Mouse (Mus musculus) hindbrain, embryonic 10.5 days (tissue): ENCODE data around the gene Setmar. TPM values are rescaled to one million over a fixed set of nuclear protein-coding genes. Genes with fewer than 3 reads are reported as not detected.
"Not testable (repeated sequence)": the region's sequence is repeated elsewhere in the genome, so short reads cannot be mapped to it uniquely, and the experiment has no call there.

Experiments used
- DNase-seq: peaks from one replicate; pipeline ENCODE4 v3.0.0-alpha.2; 2017; ENCODE audit warnings: low spot score
- H3K27ac ChIP-seq: fragments of 300-500 bp; sonication (generic); 2 replicates; pipeline ENCODE4 v1.5.1; 2016; ENCODE audit warnings: mild to moderate bottlenecking, moderate library complexity
- H3K27me3 ChIP-seq: fragments of 300-500 bp; sonication (generic); 2 replicates; pipeline ENCODE4 v1.6.1; 2016; ENCODE audit warnings: mild to moderate bottlenecking; ENCODE audit not compliant: poor library complexity, insufficient read depth, severe bottlenecking
- H3K36me3 ChIP-seq: fragments of 300-500 bp; sonication (generic); 2 replicates; pipeline ENCODE4 v1.6.1; 2016; ENCODE audit warnings: mild to moderate bottlenecking, moderate library complexity
- H3K4me1 ChIP-seq: fragments of 300-500 bp; sonication (generic); replicated peaks from 2 replicates; pipeline ENCODE4 v1.6.1; 2016; ENCODE audit warnings: mild to moderate bottlenecking
- H3K4me3 ChIP-seq: fragments of 300-500 bp; sonication (generic); 2 replicates; pipeline ENCODE4 v1.5.1; 2016; ENCODE audit warnings: mild to moderate bottlenecking, moderate library complexity
- H3K9me3 ChIP-seq: fragments of 300-500 bp; sonication (generic); 2 replicates; pipeline ENCODE4 v1.6.1; 2016; ENCODE audit warnings: mild to moderate bottlenecking, moderate library complexity
- WGBS: fragments of 180-500 bp; shearing (Covaris S2); methylation state at CpG from one replicate; pipeline ENCODE4 v1.1.7; 2016; 5-methylcytosine and 5-hydroxymethylcytosine counted together
- polyA plus RNA-seq: library from polyadenylated mRNA; unstranded; fragments of >200 nt; fragmentation: Nextera tagmentation; extraction: Ambion mirVana; gene quantifications from 2 replicates; pipeline ENCODE4 v1.2.1, GENCODE M21; 2016

The Setmar gene
- polyA plus RNA-seq, result 7.6 and 7.7 TPM in 2 replicates

GRCm38 (mm10) chr6:108064918-108065526 is at the start of gene Setmar:
Gene Setmar (plus strand): TSS chr6:108065045.
- H3K27ac ChIP-seq, result peak within 1 kb of the TSS; percentile 90
- peak within 1 kb of the TSS; percentile 61 for H3K4me3 ChIP-seq
- H3K27me3 ChIP-seq, result no peaks in the 10 kb centered on the region
- H3K4me1 ChIP-seq, result peaks cover 7% of the 10 kb centered on the region; the same call in 1 of the 2 replicates
- no peaks in the 10 kb centered on the region for H3K9me3 ChIP-seq
- peak; percentile 98 for DNase-seq
- under 1% methylated on average over 24 of the region's 24 CpGs for WGBS
- H3K36me3 ChIP-seq, result no peaks in the 10 kb centered on the region

- H3K27ac ChIP-seq, result no peak overlapping the region
- WGBS, result 86% methylated on average over 5 of the region's 5 CpGs
- DNase-seq, result no peak
- H3K27me3 ChIP-seq, result no peaks in the 10 kb centered on the region
- H3K4me3 ChIP-seq, result no peak overlapping the region
- no peaks in the 10 kb centered on the region for H3K4me1 ChIP-seq
- no peaks in the 10 kb centered on the region for H3K36me3 ChIP-seq
- no peaks in the 10 kb centered on the region for H3K9me3 ChIP-seq
Observed at GRCm38 (mm10) chr6:108021646-108022045, 43.2 kb upstream of the Setmar start.

- WGBS, result 4% methylated on average over 2 of the region's 2 CpGs
- not testable (repeated sequence) for H3K9me3 ChIP-seq, H3K36me3 ChIP-seq, H3K27me3 ChIP-seq, H3K4me3 ChIP-seq, H3K27ac ChIP-seq, H3K4me1 ChIP-seq
- peak; percentile 40 for DNase-seq
Observed at GRCm38 (mm10) chr6:108055041-108055440, 9.8 kb upstream of the Setmar start.

GRCm38 (mm10) chr6:108055946-108056345 is 8.9 kb upstream of the Setmar start:
- Histone ChIP-seq H3K4me1 (no peaks in the 10 kb centered on the region), H3K36me3 (no peaks in the 10 kb centered on the region), H3K27me3 (no peaks in the 10 kb centered on the region), H3K9me3 (no peaks in the 10 kb centered on the region), H3K27ac (no peak overlapping the region), H3K4me3 (no peak overlapping the region)
- 79% methylated on average over 3 of the region's 3 CpGs for WGBS
- DNase-seq, result no peak

GRCm38 (mm10) chr6:108057353-108057752 is 7.5 kb upstream of the Setmar start:
- no peaks in the 10 kb centered on the region for H3K9me3 ChIP-seq
- WGBS, result 70% methylated on average over 4 of the region's 4 CpGs

GRCm38 (mm10) chr6:108058066-108058465 is 6.8 kb upstream of the Setmar start:
- no peaks in the 10 kb centered on the region for H3K27me3 ChIP-seq
- no peak for DNase-seq
- no peak overlapping the region for H3K27ac ChIP-seq
- no peaks in the 10 kb centered on the region for H3K4me1 ChIP-seq
- H3K9me3 ChIP-seq, result no peaks in the 10 kb centered on the region
- no peak overlapping the region for H3K4me3 ChIP-seq
- WGBS, result 91% methylated on average over 5 of the region's 5 CpGs
- no peaks in the 10 kb centered on the region for H3K36me3 ChIP-seq

More at GRCm38 (mm10) chr6:108057353-108057752, 7.5 kb upstream of the Setmar start:
- H3K27me3 ChIP-seq, result no peaks in the 10 kb centered on the region
- no peak overlapping the region for H3K27ac ChIP-seq
- no peaks in the 10 kb centered on the region for H3K36me3 ChIP-seq
- no peak for DNase-seq
- H3K4me1 ChIP-seq, result no peaks in the 10 kb centered on the region
- no peak overlapping the region for H3K4me3 ChIP-seq

- Histone ChIP-seq H3K4me3 (no peak overlapping the region), H3K36me3 (no peaks in the 10 kb centered on the region), H3K4me1 (peaks cover 7% of the 10 kb centered on the region; the same call in 1 of the 2 replicates), H3K27me3 (no peaks in the 10 kb centered on the region), H3K9me3 (no peaks in the 10 kb centered on the region), H3K27ac (no peak overlapping the region)
- DNase-seq, result no peak
- 75% methylated on average over 3 of the region's 3 CpGs for WGBS
Observed at GRCm38 (mm10) chr6:108061121-108061520, 3.7 kb upstream of the Setmar start.

- DNase-seq, result peak; percentile 67
- Histone ChIP-seq H3K36me3 (no peaks in the 10 kb centered on the region), H3K27me3 (no peaks in the 10 kb centered on the region), H3K4me1 (peaks cover 7% of the 10 kb centered on the region; the same call in 1 of the 2 replicates), H3K27ac (peak overlapping the region; percentile 90), H3K4me3 (peak overlapping the region; percentile 61), H3K9me3 (no peaks in the 10 kb centered on the region)
- 10% methylated on average over 6 of the region's 6 CpGs for WGBS
Observed at GRCm38 (mm10) chr6:108065583-108065982, 738 bp downstream of the Setmar start.

GRCm38 (mm10) chr6:108070947-108071346 is 6.1 kb downstream of the Setmar start:
- no peak for DNase-seq
- 93% methylated on average over 7 of the region's 7 CpGs for WGBS
- Histone ChIP-seq H3K9me3 (peaks cover 6% of the 10 kb centered on the region; the same call in 1 of the 2 replicates), H3K4me3 (no peak overlapping the region), H3K27me3 (no peaks in the 10 kb centered on the region), H3K36me3 (peaks cover 19% of the 10 kb centered on the region), H3K27ac (no peak overlapping the region), H3K4me1 (no peaks in the 10 kb centered on the region)

- WGBS, result 64% methylated on average over 5 of the region's 5 CpGs
- Histone ChIP-seq H3K4me1 (no peaks in the 10 kb centered on the region), H3K27ac (no peak overlapping the region), H3K4me3 (no peak overlapping the region), H3K36me3 (peaks cover 28% of the 10 kb centered on the region), H3K9me3 (peaks cover 6% of the 10 kb centered on the region; the same call in 1 of the 2 replicates), H3K27me3 (no peaks in the 10 kb centered on the region)
- no peak for DNase-seq
Observed at GRCm38 (mm10) chr6:108073071-108073470, 8.2 kb downstream of the Setmar start.

GRCm38 (mm10) chr6:108073931-108074330 is 9.1 kb downstream of the Setmar start:
- Histone ChIP-seq H3K9me3 (peaks cover 6% of the 10 kb centered on the region; the same call in 1 of the 2 replicates), H3K27me3 (no peaks in the 10 kb centered on the region), H3K36me3 (peaks cover 28% of the 10 kb centered on the region), H3K27ac (no peak overlapping the region), H3K4me1 (no peaks in the 10 kb centered on the region), H3K4me3 (no peak overlapping the region)
- DNase-seq, result no peak
- 92% methylated on average over 2 of the region's 2 CpGs for WGBS

GRCm38 (mm10) chr6:108074624-108075023 is 9.8 kb downstream of the Setmar start:
- Histone ChIP-seq H3K4me3 (no peak overlapping the region), H3K4me1 (no peaks in the 10 kb centered on the region), H3K27ac (no peak overlapping the region), H3K36me3 (peaks cover 28% of the 10 kb centered on the region), H3K27me3 (no peaks in the 10 kb centered on the region), H3K9me3 (peaks cover 6% of the 10 kb centered on the region; the same call in 1 of the 2 replicates)
- DNase-seq, result no peak
- 94% methylated on average over 10 of the region's 10 CpGs for WGBS

GRCm38 (mm10) chr6:108075857-108076256 is 11.0 kb downstream of the Setmar start:
- DNase-seq, result no peak
- Histone ChIP-seq H3K27ac (no peak overlapping the region), H3K36me3 (peaks cover 28% of the 10 kb centered on the region), H3K9me3 (peaks cover 6% of the 10 kb centered on the region; the same call in 1 of the 2 replicates), H3K4me3 (no peak overlapping the region), H3K27me3 (no peaks in the 10 kb centered on the region), H3K4me1 (no peaks in the 10 kb centered on the region)
- WGBS, result 92% methylated on average over 7 of the region's 7 CpGs
